In genomic region chr12:81860308-81861181, GRCm38 (mm10) we compare ENCODE assay signal across 8 mouse cellular contexts. TPM values are rescaled to one million over a fixed set of nuclear protein-coding genes. Genes with fewer than 3 reads are reported as not detected.
A peak's percentile ranks its signal among the peaks of the same experiment; 100 is the strongest.
DNase-seq lines count a peak whose midpoint lies in the region; ATAC-seq and TF ChIP-seq lines count a peak whose summit lies in the region.

No protein-coding gene starts in this region.

- H3K27me3 ChIP-seq in midbrain, postnatal 0 days (ENCODE audit: insufficient read depth, low read length) = no peaks in the 10 kb centered on the region

- peaks cover 7% of the 10 kb centered on the region; the same call in 1 of the 2 replicates for H3K4me1 ChIP-seq in midbrain, postnatal 0 days (ENCODE audit: insufficient read depth, low read length)

- H3K4me3 ChIP-seq in midbrain, postnatal 0 days (ENCODE audit: low read depth, low read length) = peak overlapping the region; percentile 97

- peak overlapping the region; percentile 63 for H3K4me2 ChIP-seq in midbrain, postnatal 0 days (ENCODE audit: low read depth, low read length, poor library complexity, severe bottlenecking)

- peak; percentile 54 for DNase-seq in layer of hippocampus, adult 11-12 months (ENCODE audit: low spot score)
- no peak for DNase-seq in layer of hippocampus, adult 9-10 months (ENCODE audit: low spot score)
- DNase-seq in embryo, embryonic 11 days = peak; percentile 79
- peak; percentile 98 for DNase-seq in heart, adult 11 months
- DNase-seq in kidney, adult 11 months = peak; percentile 56
- peak; percentile 49 for DNase-seq in liver
- peak; percentile 68 for DNase-seq in midbrain, postnatal 0 days (ENCODE audit: low spot score)
- peak; percentile 23 to 56 for DNase-seq in spleen, postnatal 14 days (ENCODE audit: low spot score in 2 of 2)

- under 1% methylated on average over 99 of the region's 107 CpGs for WGBS in midbrain, postnatal 0 days

- peak; percentile 83 for ATAC-seq in midbrain, postnatal 0 days (ENCODE audit: low FRiP score)

- peak; percentile 9; the same call in 1 of the 2 replicates for TF ChIP-seq CTCF in midbrain, postnatal 0 days (IDR thresholded peaks at IDR 0.05)

- no peaks in the 10 kb centered on the region for H3K9me3 ChIP-seq in midbrain, postnatal 0 days (ENCODE audit: low read length)

- peak overlapping the region; percentile 96 for H3K9ac ChIP-seq in midbrain, postnatal 0 days (replicated peaks; ENCODE audit: low read length, poor library complexity, severe bottlenecking)

- peak overlapping the region; percentile 90 for H3K27ac ChIP-seq in midbrain, postnatal 0 days (ENCODE audit: low read depth, low read length)

- no peaks in the 10 kb centered on the region for H3K36me3 ChIP-seq in midbrain, postnatal 0 days (ENCODE audit: insufficient read depth, low read length)

RNA-seq across cellular contexts. Expression of gene Pcnx, which starts 0.7 kb away (rescaled TPM):
- total RNA-seq in midbrain, postnatal 0 days (2014; rRNA removed) = 46.6 TPM in 2 replicates
- polyA plus RNA-seq in midbrain, postnatal 0 days (2015; fragmentation: Nextera tagmentation; extraction: Ambion mirVana) = 4.8 and 8.2 TPM in 2 replicates
